Comparison of ENCODE assay signal across 7 mouse cellular contexts in genomic region chr4:147848584-147848991, GRCm38 (mm10). TPM values are rescaled to one million over a fixed set of nuclear protein-coding genes. Genes with fewer than 3 reads are reported as not detected.
DNase-seq lines count a peak whose midpoint lies in the region; ATAC-seq and TF ChIP-seq lines count a peak whose summit lies in the region.

No protein-coding gene starts in this region.

- DNase-seq in spleen, adult 2 months (ENCODE audit: low read depth in 1 of 2, low spot score in 2 of 2): no peak
- no peak for DNase-seq in spleen, adult 12 weeks (ENCODE audit: low spot score)
- no peak for DNase-seq in forebrain, embryonic 10.5 days (ENCODE audit: extremely low spot score, low spot score)
- DNase-seq in retina, postnatal 1 day: no peak
- DNase-seq in layer of hippocampus, postnatal 14 days (ENCODE audit: low spot score in 2 of 2): no peak
- no peak for DNase-seq in retina, embryonic 14.5 days (ENCODE audit: low spot score)

- H3K27ac ChIP-seq in spleen, adult 2 months (ENCODE audit: insufficient read depth, low read length): peak overlapping the region; percentile 19; the same call in 1 of the 2 replicates
- peak overlapping the region; percentile 86 for H3K27ac ChIP-seq in forebrain, embryonic 10.5 days
- H3K27ac ChIP-seq in liver, embryonic 12.5 days: peak overlapping the region; percentile 72

- no peak for TF ChIP-seq CTCF in spleen, adult 2 months (IDR thresholded peaks at IDR 0.05; ENCODE audit: extremely low read depth, insufficient read depth, insufficient read length, insufficient replicate concordance)

- peaks cover 4% of the 10 kb centered on the region; the same call in 1 of the 2 replicates for H3K9me3 ChIP-seq in forebrain, embryonic 10.5 days
- H3K9me3 ChIP-seq in liver, embryonic 12.5 days (replicated peaks): no peaks in the 10 kb centered on the region

- H3K27me3 ChIP-seq in spleen, adult 2 months (ENCODE audit: control insufficient read depth, insufficient read depth, low read length): no peaks in the 10 kb centered on the region
- H3K27me3 ChIP-seq in forebrain, embryonic 10.5 days (ENCODE audit: poor library complexity, severe bottlenecking): no peaks in the 10 kb centered on the region
- no peaks in the 10 kb centered on the region for H3K27me3 ChIP-seq in liver, embryonic 12.5 days (replicated peaks)

- H3K4me2 ChIP-seq in liver, embryonic 12.5 days: peak overlapping the region; percentile 79

- H3K4me3 ChIP-seq in spleen, adult 2 months (ENCODE audit: extremely low read depth, insufficient read depth, insufficient read length): peak overlapping the region; percentile 74
- peak overlapping the region; percentile 83 for H3K4me3 ChIP-seq in forebrain, embryonic 10.5 days
- H3K4me3 ChIP-seq in liver, embryonic 12.5 days: peak overlapping the region; percentile 65

- peak overlapping the region; percentile 68 for H3K9ac ChIP-seq in liver, embryonic 12.5 days

- TF ChIP-seq POLR2A in spleen, adult 2 months (IDR thresholded peaks at IDR 0.05; ENCODE audit: low read depth, low read length): no peak

- no peaks in the 10 kb centered on the region for H3K36me3 ChIP-seq in spleen, adult 2 months (ENCODE audit: control insufficient read depth, insufficient read depth, low read length)
- H3K36me3 ChIP-seq in forebrain, embryonic 10.5 days (replicated peaks): peaks cover 21% of the 10 kb centered on the region
- peaks cover 9% of the 10 kb centered on the region for H3K36me3 ChIP-seq in liver, embryonic 12.5 days

- ATAC-seq in liver, embryonic 12.5 days: peak; percentile 69

- 5% methylated on average over 4 of the region's 4 CpGs for WGBS in spleen, adult 2 months
- 10% methylated on average over 4 of the region's 4 CpGs for WGBS in forebrain, embryonic 10.5 days
- 9% methylated on average over 4 of the region's 4 CpGs for WGBS in liver, embryonic 12.5 days (ENCODE audit: insufficient replicate concordance)

- 0 out of 2 replicates have a peak, but pooled peaks cover 3% of the 10 kb centered on the region for H3K4me1 ChIP-seq in spleen, adult 2 months (ENCODE audit: control insufficient read depth, insufficient read depth, insufficient read length)
- peaks cover 16% of the 10 kb centered on the region for H3K4me1 ChIP-seq in forebrain, embryonic 10.5 days
- H3K4me1 ChIP-seq in liver, embryonic 12.5 days: peaks cover 29% of the 10 kb centered on the region

RNA-seq across cellular contexts. Expression of gene Zfp933, which starts 0.4 kb away (rescaled TPM):
- 0.35 and 0.37 TPM in 2 replicates for polyA plus RNA-seq in spleen, adult 2 months (2012; rRNA removed)
- 4.7 and 6.0 TPM in 2 replicates for polyA plus RNA-seq in forebrain, embryonic 10.5 days (2016; fragmentation: Nextera tagmentation; extraction: Ambion mirVana)
- polyA plus RNA-seq in liver, embryonic 12.5 days (2016; fragmentation: Nextera tagmentation; extraction: Ambion mirVana): 1.4 and 1.5 TPM in 2 replicates
- 10 to 100 TPM; 16.0 to 16.9 TPM for total RNA-seq in layer of hippocampus, postnatal 14 days (2021)

RNA-seq across cellular contexts. Expression of gene Miip, which starts 20.0 kb away (rescaled TPM):
- 72.2 and 146 TPM in 2 replicates for polyA plus RNA-seq in spleen, adult 2 months (2012; rRNA removed)
- polyA plus RNA-seq in forebrain, embryonic 10.5 days (2016; fragmentation: Nextera tagmentation; extraction: Ambion mirVana): 70.1 and 73.4 TPM in 2 replicates
- 34.6 and 36.0 TPM in 2 replicates for polyA plus RNA-seq in liver, embryonic 12.5 days (2016; fragmentation: Nextera tagmentation; extraction: Ambion mirVana)
- 10 to 100 TPM; 20.6 to 21.5 TPM for total RNA-seq in layer of hippocampus, postnatal 14 days (2021)

RNA-seq across cellular contexts. Expression of gene Fv1, which starts 20.2 kb away (rescaled TPM):
- polyA plus RNA-seq in spleen, adult 2 months (2012; rRNA removed): 0.64 and 1.1 TPM in 2 replicates
- 15.4 and 16.4 TPM in 2 replicates for polyA plus RNA-seq in forebrain, embryonic 10.5 days (2016; fragmentation: Nextera tagmentation; extraction: Ambion mirVana)
- 3.8 and 4.1 TPM in 2 replicates for polyA plus RNA-seq in liver, embryonic 12.5 days (2016; fragmentation: Nextera tagmentation; extraction: Ambion mirVana)
- 1 to 10 TPM; 7.2 to 8.9 TPM for total RNA-seq in layer of hippocampus, postnatal 14 days (2021)

RNA-seq across cellular contexts. Expression of gene Zfp984, which starts 39.0 kb away (rescaled TPM):
- 0.48 and 0.53 TPM in 2 replicates for polyA plus RNA-seq in spleen, adult 2 months (2012; rRNA removed)
- polyA plus RNA-seq in forebrain, embryonic 10.5 days (2016; fragmentation: Nextera tagmentation; extraction: Ambion mirVana): 8.2 and 8.4 TPM in 2 replicates
- polyA plus RNA-seq in liver, embryonic 12.5 days (2016; fragmentation: Nextera tagmentation; extraction: Ambion mirVana): 7.2 and 8.3 TPM in 2 replicates
- 1 to 10 TPM; 2.8 to 3.1 TPM for total RNA-seq in layer of hippocampus, postnatal 14 days (2021)

RNA-seq across cellular contexts. Expression of gene Mfn2, which starts 55.9 kb away (rescaled TPM):
- 18.4 and 18.8 TPM in 2 replicates for polyA plus RNA-seq in spleen, adult 2 months (2012; rRNA removed)
- polyA plus RNA-seq in forebrain, embryonic 10.5 days (2016; fragmentation: Nextera tagmentation; extraction: Ambion mirVana): 42.9 and 43.4 TPM in 2 replicates
- 25.4 and 27.1 TPM in 2 replicates for polyA plus RNA-seq in liver, embryonic 12.5 days (2016; fragmentation: Nextera tagmentation; extraction: Ambion mirVana)
- 100 to 1,000 TPM; 188 to 200 TPM for total RNA-seq in layer of hippocampus, postnatal 14 days (2021)

Comparison
In these comparisons a context has a peak if more than half of its experiments do, and no peak if none do; other contexts are left out.
1. H3K27ac ChIP-seq: peak in every context shown above with its lines; median percentile 86 in forebrain, embryonic 10.5 days; 72 in liver, embryonic 12.5 days; 19 in spleen, adult 2 months.